Mouse (Mus musculus) ES-E14 (cell line): ENCODE measurements around the gene Shb. TPM values are rescaled to one million over a fixed set of nuclear protein-coding genes. Genes with fewer than 3 reads are reported as not detected.

Source experiments
- DNase-seq: peaks from one replicate; pipeline ENCODE4 v3.0.0-alpha.2; 2013; ENCODE audit warnings: low read depth, low spot score
- H3K27ac ChIP-seq: 2 replicates; pipeline ENCODE4 v1.5.1; 2012; ENCODE audit warnings: low read depth, mild to moderate bottlenecking, low read length, moderate library complexity, mixed read lengths; ENCODE audit not compliant: poor library complexity, insufficient read depth, severe bottlenecking
- H3K36me3 ChIP-seq: 2 replicates; pipeline ENCODE4 v1.6.1; 2012; ENCODE audit warnings: mild to moderate bottlenecking, low read length, moderate library complexity, mixed read lengths; ENCODE audit not compliant: control insufficient read depth, poor library complexity, insufficient read depth, severe bottlenecking
- H3K4me1 ChIP-seq, 2 experiments: fragments of 150-350 bp in 1 of 2; sonication (generic) in 1 of 2; 2 replicates each; pipeline ENCODE4 v1.6.1; 2012; ENCODE audit warnings: low read length in 2 of 2, mild to moderate bottlenecking in 1 of 2, mixed read lengths in 1 of 2; ENCODE audit not compliant: control insufficient read depth in 2 of 2, insufficient read depth in 2 of 2, poor library complexity in 1 of 2
- H3K4me3 ChIP-seq, 2 experiments: fragments of 150-350 bp in 1 of 2; sonication (generic) in 1 of 2; 2 replicates each; pipeline ENCODE4 v1.5.1; 2012; ENCODE audit warnings: low read length in 2 of 2, low read depth in 1 of 2, mild to moderate bottlenecking in 1 of 2, mixed read lengths in 1 of 2; ENCODE audit not compliant: insufficient read depth in 1 of 2, poor library complexity in 1 of 2, severe bottlenecking in 1 of 2
- H3K9ac ChIP-seq: 2 replicates; pipeline ENCODE4 v1.6.1; 2012; ENCODE audit warnings: low read depth, mild to moderate bottlenecking, low read length, mixed read lengths; ENCODE audit not compliant: poor library complexity, insufficient read depth, severe bottlenecking
- H3K9me3 ChIP-seq: fragments of 150-350 bp; sonication (generic); 2 replicates; pipeline ENCODE4 v1.6.1; 2012; ENCODE audit warnings: low read depth, mild to moderate bottlenecking, low read length; ENCODE audit not compliant: control insufficient read depth, insufficient read depth
- CHD2 ChIP-seq: IDR thresholded peaks from 2 replicates; pipeline ENCODE4 v1.6.1; 2014; ENCODE audit warnings: mild to moderate bottlenecking, low read depth, low read length, inconsistent platforms
- HCFC1 ChIP-seq: IDR thresholded peaks from 2 replicates; pipeline ENCODE4 v1.6.1; 2012; ENCODE audit warnings: low read length, inconsistent platforms, borderline replicate concordance; ENCODE audit not compliant: insufficient read depth
- MAFK ChIP-seq: IDR thresholded peaks from 2 replicates; pipeline ENCODE4 v1.6.1; 2014; ENCODE audit warnings: mild to moderate bottlenecking, low read depth, low read length, inconsistent platforms; ENCODE audit not compliant: insufficient read depth
- ZC3H11A ChIP-seq: IDR thresholded peaks from 2 replicates; pipeline ENCODE4 v1.6.1; 2012; ENCODE audit warnings: low read depth, mild to moderate bottlenecking, inconsistent platforms, low read length, borderline replicate concordance
- ZNF384 ChIP-seq: IDR thresholded peaks from 2 replicates; pipeline ENCODE4 v1.6.1; 2012; ENCODE audit warnings: low read depth, low read length, inconsistent platforms
- in situ Hi-C, 2 experiments: fragments of 600-800 bp; cut with MboI; formaldehyde crosslinking; loops; one replicate each; pipeline ENCODE4 v1.15.1; 2025; ENCODE audit warnings: low sequenced_read_pairs in 2 of 2, inconsistent platforms in 1 of 2; ENCODE audit not compliant: unreplicated experiment in 2 of 2
- total RNA-seq: library from RNA; depleted of rRNA; stranded (reverse); fragments of 300-350 nt; gene quantifications from 2 replicates; pipeline ENCODE4 v1.2.3, GENCODE M21; 2012

Gene Shb
- total RNA-seq, 1 experiment = 15.9 TPM

DNA sequence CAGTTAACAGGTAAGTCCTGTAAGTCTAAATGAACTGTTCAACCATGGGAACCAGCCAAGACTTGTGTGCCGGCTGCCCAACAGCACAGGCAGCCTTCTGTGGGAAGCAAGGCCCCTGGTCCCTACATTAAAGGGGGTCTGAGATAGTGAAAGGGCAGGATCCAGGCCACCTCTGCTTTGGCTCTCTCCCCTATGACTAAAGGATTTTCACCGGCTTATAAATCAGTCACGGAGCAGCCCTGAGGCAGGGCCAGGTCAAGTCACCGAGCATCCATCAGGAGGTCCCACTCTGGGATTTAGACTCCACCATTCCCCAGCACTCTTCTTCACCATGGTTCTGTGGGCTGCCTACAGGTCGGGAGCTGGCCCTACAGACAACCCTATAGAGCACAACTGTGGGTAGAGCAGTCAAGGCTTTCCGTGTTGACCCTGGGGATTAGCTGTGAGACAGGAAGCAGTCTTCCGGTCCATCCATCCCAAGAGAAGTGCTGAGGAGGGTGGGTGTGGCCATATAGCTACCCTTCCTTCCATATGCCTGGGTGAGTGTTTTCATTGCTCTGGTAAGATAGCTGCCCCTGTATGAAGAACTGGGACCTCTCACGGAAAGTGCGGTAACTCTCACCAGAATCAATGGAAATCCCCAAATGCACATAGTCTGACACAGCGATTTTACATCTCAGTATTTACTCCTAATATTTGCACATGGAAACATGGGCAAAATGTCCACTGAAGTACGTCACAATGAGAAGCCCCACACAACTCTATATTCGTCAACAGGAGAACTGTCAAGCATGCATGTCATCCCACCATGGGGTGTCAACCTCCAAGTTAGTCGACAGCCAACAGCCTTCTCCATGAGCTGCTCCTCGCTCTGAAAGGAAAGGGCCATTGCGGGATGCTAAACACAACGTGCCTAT, 40.3 kb downstream of the Shb start:
- no peak overlapping the region for H3K9ac ChIP-seq
- no peaks in the 10 kb centered on the region for H3K9me3 ChIP-seq
- in situ Hi-C loops = no loop called here
- no peak overlapping the region for H3K4me3 ChIP-seq
- no peak for DNase-seq
- H3K27ac ChIP-seq = no peak overlapping the region
- H3K4me1 ChIP-seq = peaks cover 27 to 66% of the 10 kb centered on the region in 2 experiments
- peaks cover 6% of the 10 kb centered on the region; the same call in 1 of the 2 replicates for H3K36me3 ChIP-seq
- TF ChIP-seq ZC3H11A (no peak), CHD2 (no peak), ZNF384 (no peak), HCFC1 (no peak), MAFK (no peak)

DNA sequence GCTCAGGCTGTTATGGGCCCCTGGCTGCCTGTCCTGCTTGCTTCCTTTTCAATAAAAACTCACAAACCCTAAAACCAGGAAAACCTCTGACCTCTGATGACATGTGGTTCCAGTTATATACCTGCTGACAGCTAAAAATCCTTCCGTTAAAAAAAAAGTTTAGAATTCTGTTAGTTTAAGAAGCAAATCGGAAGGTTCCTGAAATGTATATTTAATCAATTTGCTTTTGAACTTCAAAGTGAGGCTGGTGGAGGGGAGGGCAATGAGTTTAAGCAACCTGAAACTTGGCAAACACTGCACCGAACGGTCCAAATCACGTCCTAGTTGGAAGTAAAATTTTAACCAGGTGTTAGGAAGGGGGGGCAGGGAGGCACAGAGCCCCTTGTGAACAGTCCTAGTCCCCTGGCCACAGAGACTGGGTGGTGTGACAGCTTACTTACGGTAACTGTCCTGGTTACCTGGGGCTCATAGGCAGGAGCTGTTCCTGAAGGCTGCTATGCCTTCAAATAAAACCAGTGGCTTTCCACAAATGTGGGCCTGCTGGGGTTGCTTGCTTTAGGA, 41.1 kb downstream of the Shb start:
- in situ Hi-C loops = no loop called here
- Histone ChIP-seq H3K9ac (no peak overlapping the region), H3K4me3 (no peak overlapping the region), H3K27ac (no peak overlapping the region), H3K4me1 (peaks cover 27 to 62% of the 10 kb centered on the region in 2 experiments), H3K36me3 (peaks cover 6% of the 10 kb centered on the region; the same call in 1 of the 2 replicates), H3K9me3 (no peaks in the 10 kb centered on the region)
- DNase-seq = no peak
- no peak for TF ChIP-seq CHD2
- no peak for TF ChIP-seq HCFC1
- TF ChIP-seq MAFK = no peak
- no peak for TF ChIP-seq ZC3H11A
- TF ChIP-seq ZNF384 = no peak

GRCm38 (mm10) chr4:45490036-45490752, 42.1 kb downstream of the Shb start:
- DNase-seq = peak; percentile 90
- H3K4me3 ChIP-seq = peak overlapping the region; percentile 7 to 27; a peak in 1 of 4 replicates
- no peaks in the 10 kb centered on the region for H3K9me3 ChIP-seq
- H3K9ac ChIP-seq = peak overlapping the region; percentile 44; the same call in 1 of the 2 replicates
- H3K4me1 ChIP-seq = peaks cover 27 to 55% of the 10 kb centered on the region in 2 experiments
- H3K27ac ChIP-seq = peak overlapping the region; percentile 91
- TF ChIP-seq MAFK = no peak
- TF ChIP-seq HCFC1 = no peak
- no peak for TF ChIP-seq CHD2
- no peak for TF ChIP-seq ZNF384
- no peak for TF ChIP-seq ZC3H11A
- peaks cover 9% of the 10 kb centered on the region; the same call in 1 of the 2 replicates for H3K36me3 ChIP-seq
- in situ Hi-C loops = no loop called here

DNA sequence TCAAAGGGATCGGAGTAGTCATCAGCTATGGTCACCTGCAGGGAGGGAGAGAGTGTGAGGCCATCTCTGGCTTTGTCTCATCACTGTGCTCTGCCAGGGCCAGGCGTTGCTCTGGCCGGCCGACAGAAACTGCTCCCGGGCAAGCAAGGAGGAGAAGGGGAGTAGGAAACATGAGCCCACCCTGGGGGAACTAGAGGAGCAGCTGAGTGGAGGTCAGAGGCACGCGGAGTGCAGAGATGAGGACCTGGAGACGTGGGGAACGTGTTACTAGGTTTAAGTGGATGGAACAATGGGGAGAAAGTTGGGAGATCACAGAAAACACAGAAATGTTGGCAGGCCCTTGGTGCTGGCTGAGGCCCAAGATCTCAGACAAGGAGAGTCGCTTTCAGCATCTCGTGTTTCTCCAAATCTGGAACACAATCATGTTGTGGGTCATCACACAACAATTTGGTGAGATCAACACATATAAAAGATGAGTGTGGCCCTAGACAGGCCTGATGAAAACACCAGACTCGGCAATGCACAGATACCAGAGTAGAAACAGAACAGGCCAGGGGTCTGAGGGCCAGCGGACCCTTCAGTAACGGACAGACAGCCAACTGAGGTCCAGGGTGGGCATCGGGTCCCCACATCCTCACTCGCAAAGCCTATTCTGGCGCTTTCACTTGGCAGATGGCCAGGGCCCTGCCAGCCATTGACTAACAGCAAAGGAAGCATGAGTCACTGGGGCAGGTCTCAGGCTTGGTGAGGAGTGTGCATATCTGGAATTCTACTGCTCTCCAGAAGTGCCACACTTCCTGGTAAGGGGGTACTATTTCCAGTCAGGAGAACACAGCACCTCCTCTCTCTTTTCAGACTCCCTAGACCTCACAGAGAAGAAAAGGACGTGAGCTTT, 42.9 kb downstream of the Shb start:
- H3K4me1 ChIP-seq = peaks cover 27 to 55% of the 10 kb centered on the region in 2 experiments
- DNase-seq = no peak

More for the DNA sequence above, 42.9 kb downstream of the Shb start:
- Histone ChIP-seq H3K36me3 (peaks cover 11% of the 10 kb centered on the region; the same call in 1 of the 2 replicates), H3K27ac (peak overlapping the region; percentile 54), H3K4me3 (0 out of 4 replicates have a peak overlapping the region, but pooled peaks have one; percentile 4 to 7), H3K9ac (peak overlapping the region; percentile 1; the same call in 1 of the 2 replicates), H3K9me3 (no peaks in the 10 kb centered on the region)
- TF ChIP-seq HCFC1 (no peak), ZNF384 (no peak), CHD2 (no peak), ZC3H11A (no peak), MAFK (no peak)
- in situ Hi-C loops = no loop called here
